In the genomic region with DNA sequence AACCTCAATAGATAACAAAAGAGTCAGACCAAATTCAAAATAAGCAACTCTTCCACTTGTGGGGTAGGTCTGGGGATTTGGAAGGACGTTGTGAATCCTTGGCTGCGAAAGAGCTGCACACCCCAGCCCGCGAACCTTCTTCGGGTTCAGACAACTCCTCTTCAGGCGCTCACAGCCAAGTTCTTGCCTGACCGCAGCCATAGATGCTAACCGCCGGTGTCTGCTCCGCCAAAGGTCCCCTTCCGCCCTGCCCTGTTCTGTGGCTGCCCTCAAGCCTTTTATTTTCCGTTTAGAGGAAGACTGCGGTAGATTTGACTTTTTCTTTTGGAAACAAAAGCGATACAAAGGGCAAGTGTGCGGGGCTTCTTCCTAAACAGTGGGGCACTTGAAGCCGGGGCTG, we compare ENCODE assay signal across 8 mouse cellular contexts.
A peak's percentile ranks its signal among the peaks of the same experiment; 100 is the strongest.
DNase-seq lines count a peak whose midpoint lies in the region; ATAC-seq and TF ChIP-seq lines count a peak whose summit lies in the region.

No protein-coding gene starts in this region.

- no peaks in the 10 kb centered on the region for H3K27me3 ChIP-seq in heart, embryonic 14.5 days (ENCODE audit: control insufficient read depth, insufficient read depth, low read length)
- no peaks in the 10 kb centered on the region for H3K27me3 ChIP-seq in E14TG2a.4 (ENCODE audit: insufficient read depth, low read length)
- peaks cover 40% of the 10 kb centered on the region for H3K27me3 ChIP-seq in forebrain, embryonic 10.5 days (ENCODE audit: poor library complexity, severe bottlenecking)
- no peaks in the 10 kb centered on the region for H3K27me3 ChIP-seq in myocyte (ENCODE audit: control insufficient read depth, insufficient read depth, insufficient read length)

- H3K79me2 ChIP-seq in myocyte (ENCODE audit: control insufficient read depth, insufficient read depth), result no peaks in the 10 kb centered on the region

- intact Hi-C loops in left cerebral cortex, postnatal 10 days (cut with DNase I), result no loop called here

- peak overlapping the region; percentile 55 for H3K9ac ChIP-seq in heart, embryonic 14.5 days (ENCODE audit: low read length)

- H3K4me2 ChIP-seq in heart, embryonic 14.5 days (ENCODE audit: low read length), result peak overlapping the region; percentile 68
- H3K4me2 ChIP-seq in myocyte (ENCODE audit: low read depth), result peak overlapping the region; percentile 59

- TF ChIP-seq POLR2A in myocyte (IDR thresholded peaks at IDR 0.05; ENCODE audit: insufficient read length, low read depth), result no peak

- DNase-seq in heart, adult 18-20 months, result no peak
- DNase-seq in forebrain, embryonic 10.5 days (ENCODE audit: extremely low spot score, low spot score), result peak; percentile 51
- peak; percentile 26 to 36 for DNase-seq in kidney, postnatal 4 days
- DNase-seq in left cerebral cortex, postnatal 10 days (ENCODE audit: extremely low spot score in 1 of 2, low spot score in 2 of 2), result no peak

- H3K27ac ChIP-seq in heart, embryonic 14.5 days (replicated peaks in 1 of 2; ENCODE audit: control insufficient read depth in 1 of 2, insufficient read depth in 1 of 2, low read depth in 2 of 2, low read length in 2 of 2), result no peak overlapping the region
- peak overlapping the region; percentile 72 for H3K27ac ChIP-seq in forebrain, embryonic 10.5 days

- H3K4me1 ChIP-seq in heart, embryonic 14.5 days (ENCODE audit: control insufficient read depth in 2 of 2, insufficient read depth in 2 of 2, low read length in 2 of 2), result peaks cover 5 to 7% of the 10 kb centered on the region in 2 experiments; a peak in 2 of 4 replicates
- H3K4me1 ChIP-seq in E14TG2a.4 (replicated peaks; ENCODE audit: low read depth, low read length), result peaks cover 75% of the 10 kb centered on the region
- peaks cover 40% of the 10 kb centered on the region for H3K4me1 ChIP-seq in forebrain, embryonic 10.5 days

- no peaks in the 10 kb centered on the region for H3K9me3 ChIP-seq in heart, embryonic 14.5 days (ENCODE audit: control insufficient read depth, low read length)
- H3K9me3 ChIP-seq in E14TG2a.4 (ENCODE audit: low read length), result peaks cover 14% of the 10 kb centered on the region
- H3K9me3 ChIP-seq in forebrain, embryonic 10.5 days, result peaks cover 4% of the 10 kb centered on the region; the same call in 1 of the 2 replicates

- H3K36me3 ChIP-seq in heart, embryonic 14.5 days (ENCODE audit: control insufficient read depth, insufficient read depth, low read length), result no peaks in the 10 kb centered on the region
- H3K36me3 ChIP-seq in E14TG2a.4 (ENCODE audit: insufficient read depth, low read length) (no peaks in the 10 kb centered on the region), myocyte (ENCODE audit: control insufficient read depth, insufficient read depth) (no peaks in the 10 kb centered on the region)
- H3K36me3 ChIP-seq in forebrain, embryonic 10.5 days (replicated peaks), result no peaks in the 10 kb centered on the region

- WGBS in heart, embryonic 14.5 days, result 7% methylated on average over 16 of the region's 16 CpGs
- 4% methylated on average over 16 of the region's 16 CpGs for WGBS in forebrain, embryonic 10.5 days

- ATAC-seq in heart, embryonic 14.5 days (ENCODE audit: insufficient number of reproducible peaks, insufficient read depth, low FRiP score, low read depth), result no peak
- no peak for ATAC-seq in erythroblast, adult 5-6 weeks (replicated peaks; ENCODE audit: low FRiP score, poor library complexity, severe bottlenecking)

- no peak overlapping the region for H3ac ChIP-seq in myocyte (ENCODE audit: control insufficient read depth, insufficient read length)

- H3K4me3 ChIP-seq in heart, embryonic 14.5 days (ENCODE audit: control insufficient read depth in 1 of 2, insufficient read depth in 1 of 2, low read depth in 1 of 2, low read length in 2 of 2), result peak overlapping the region; percentile 42 to 46
- H3K4me3 ChIP-seq in E14TG2a.4 (replicated peaks; ENCODE audit: low read length) (peak overlapping the region; percentile 74), myocyte (peak overlapping the region; percentile 8)
- peak overlapping the region; percentile 42 for H3K4me3 ChIP-seq in forebrain, embryonic 10.5 days

- no peak for TF ChIP-seq CTCF in E14TG2a.4 (conservative IDR thresholded peaks at IDR 0.05; ENCODE audit: low read length)

TF ChIP-seq in myocyte, 11 proteins besides CTCF, POLR2A, EP300 and RAD21:
- TF ChIP-seq SRF (IDR thresholded peaks at IDR 0.05; ENCODE audit: control insufficient read depth, insufficient read length, low read depth) (no peak), MYOD1 (IDR thresholded peaks at IDR 0.05; ENCODE audit: control insufficient read depth in 1 of 3, insufficient read length in 2 of 3, low read depth in 2 of 3) (no peak), USF1 (IDR thresholded peaks at IDR 0.05; ENCODE audit: low read depth) (no peak), TCF12 (IDR thresholded peaks at IDR 0.05; ENCODE audit: insufficient read depth, poor library complexity, severe bottlenecking) (no peak), MYOG (IDR thresholded peaks at IDR 0.05; ENCODE audit: control insufficient read depth in 1 of 3, insufficient read depth in 1 of 3, insufficient read length in 2 of 3, low read depth in 2 of 3) (no peak), POLR2AphosphoS2 (IDR thresholded peaks at IDR 0.05; ENCODE audit: insufficient read length, low read depth) (no peak), TCF3 (IDR thresholded peaks at IDR 0.05; ENCODE audit: insufficient read length, low read depth) (no peak), REST (IDR thresholded peaks at IDR 0.05; ENCODE audit: insufficient read depth, insufficient read length) (no peak), E2F4 (IDR thresholded peaks at IDR 0.05; ENCODE audit: insufficient read depth) (no peak), MAX (IDR thresholded peaks at IDR 0.05; ENCODE audit: low read depth) (no peak), CEBPB (IDR thresholded peaks at IDR 0.05; ENCODE audit: insufficient read depth, poor library complexity, severe bottlenecking) (no peak)

Comparison
In these comparisons a context has a peak if more than half of its experiments do, and no peak if none do; other contexts are left out.
1. H3K4me3 ChIP-seq: peak in every context shown above with its lines; median percentile 74 in E14TG2a.4; 44 in heart, embryonic 14.5 days; 42 in forebrain, embryonic 10.5 days; 8 in myocyte.
2. DNase-seq: peak in forebrain, embryonic 10.5 days (single experiment) and kidney, postnatal 4 days (2 of 2); none in heart, adult 18-20 months (0 of 2) and left cerebral cortex, postnatal 10 days (0 of 2).